Mouse (Mus musculus): ENCODE data around the gene Celf6.

- no peak for TF ChIP-seq CTCF (IDR thresholded peaks at IDR 0.05; ENCODE audit: borderline replicate concordance, extremely low read depth, insufficient read depth, insufficient read length)
- no peak for TF ChIP-seq POLR2A (IDR thresholded peaks at IDR 0.05; ENCODE audit: borderline replicate concordance, extremely low read depth, insufficient read depth, insufficient read length, poor library complexity, severe bottlenecking)
Observed at GRCm38 (mm10) chr9:59571852-59572251, 5.9 kb upstream of the Celf6 start.
